ENCODE assay signal across 13 mouse cellular contexts in the genomic region with DNA sequence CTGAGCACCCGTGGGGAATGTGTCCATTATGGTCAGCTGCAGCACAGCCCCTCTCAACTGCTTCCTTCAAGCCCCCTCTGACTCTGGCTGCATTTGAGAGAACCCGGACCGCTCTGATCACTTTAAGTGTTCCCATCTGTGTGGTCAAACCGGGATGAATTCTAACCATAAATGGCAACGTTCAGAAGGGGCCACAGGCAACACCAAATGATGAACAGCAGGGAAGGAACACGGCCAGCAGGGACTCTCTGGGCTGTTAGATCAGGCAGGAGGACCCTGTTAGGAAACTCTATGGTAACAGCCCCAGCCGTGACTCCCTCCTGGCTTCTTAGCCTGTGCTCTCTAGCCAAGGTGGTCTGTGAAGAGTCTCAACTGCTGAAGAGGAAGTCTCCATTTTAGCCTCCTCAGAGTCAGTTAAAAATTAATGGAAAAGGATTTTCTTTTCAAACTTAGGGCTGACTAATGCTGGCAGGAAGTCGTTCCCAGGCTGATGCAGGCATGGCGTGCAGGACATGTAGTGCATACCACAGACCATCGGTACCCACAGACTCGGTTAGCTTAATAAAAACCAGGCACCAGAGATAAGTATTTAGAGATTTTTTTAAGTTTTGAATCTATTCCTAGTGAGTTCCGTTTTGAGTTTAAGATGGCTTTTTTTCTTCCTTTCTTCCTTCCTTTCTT. TPM values are rescaled to one million over a fixed set of nuclear protein-coding genes. Genes with fewer than 3 reads are reported as not detected.
DNase-seq lines count a peak whose midpoint lies in the region; ATAC-seq and TF ChIP-seq lines count a peak whose summit lies in the region.
"Had no signal": no experiment of that assay in that cellular context is flagged by ENCODE, and none has a peak within 500 bp of the region (broad histone marks: within the 10 kb centered on the region; RNA-seq: fewer than 3 reads in every experiment).

No protein-coding gene starts in this region.

- H3K27me3 ChIP-seq in hindbrain, embryonic 10.5 days (ENCODE audit: insufficient read depth, poor library complexity, severe bottlenecking), result no peaks in the 10 kb centered on the region
- no peaks in the 10 kb centered on the region for H3K27me3 ChIP-seq in hindbrain, embryonic 11.5 days (ENCODE audit: control insufficient read depth, insufficient read depth, low read length)
- H3K27me3 ChIP-seq in embryonic facial prominence, embryonic 11.5 days (ENCODE audit: control insufficient read depth, insufficient read depth, low read length), result no peaks in the 10 kb centered on the region
- no peaks in the 10 kb centered on the region for H3K27me3 ChIP-seq in limb, embryonic 11.5 days (ENCODE audit: control insufficient read depth, insufficient read depth, low read length)
- no peaks in the 10 kb centered on the region for H3K27me3 ChIP-seq in myocyte (ENCODE audit: control insufficient read depth, insufficient read depth, insufficient read length)
- no peaks in the 10 kb centered on the region for H3K27me3 ChIP-seq in kidney, adult 2 months (replicated peaks; ENCODE audit: control insufficient read depth, insufficient read depth, low read length)

- H3K4me3 ChIP-seq in hindbrain, embryonic 10.5 days, result no peak overlapping the region
- no peak overlapping the region for H3K4me3 ChIP-seq in hindbrain, embryonic 11.5 days (ENCODE audit: low read depth, low read length)
- no peak overlapping the region for H3K4me3 ChIP-seq in embryonic facial prominence, embryonic 11.5 days (ENCODE audit: low read depth, low read length)
- H3K4me3 ChIP-seq in limb, embryonic 11.5 days (ENCODE audit: low read depth, low read length), result no peak overlapping the region
- H3K4me3 ChIP-seq in myocyte, result no peak overlapping the region
- no peak overlapping the region for H3K4me3 ChIP-seq in kidney, adult 2 months (ENCODE audit: insufficient read depth, low read depth, low read length)

- no peak overlapping the region for H3K4me2 ChIP-seq in hindbrain, embryonic 11.5 days (replicated peaks; ENCODE audit: low read depth, low read length)
- 0 out of 2 replicates have a peak overlapping the region, but pooled peaks have one; percentile 10 for H3K4me2 ChIP-seq in embryonic facial prominence, embryonic 11.5 days (ENCODE audit: low read depth, low read length)
- H3K4me2 ChIP-seq in limb, embryonic 11.5 days (ENCODE audit: low read depth, severe bottlenecking), result no peak overlapping the region; the same call in 1 of the 2 replicates
- peak overlapping the region; percentile 37 for H3K4me2 ChIP-seq in myocyte (ENCODE audit: low read depth)

- no peak for TF ChIP-seq POLR2A in myocyte (IDR thresholded peaks at IDR 0.05; ENCODE audit: insufficient read length, low read depth)
- TF ChIP-seq POLR2A in kidney, adult 2 months (IDR thresholded peaks at IDR 0.05; ENCODE audit: low read depth, low read length), result no peak

- TF ChIP-seq CTCF in kidney, adult 2 months (conservative IDR thresholded peaks at IDR 0.05; ENCODE audit: insufficient read depth, insufficient read length, low read depth, low read length), result no peak

- H3K27ac ChIP-seq in hindbrain, embryonic 10.5 days, result peak overlapping the region; percentile 31; the same call in 1 of the 2 replicates
- H3K27ac ChIP-seq in hindbrain, embryonic 11.5 days (ENCODE audit: low read depth, low read length), result no peak overlapping the region
- peak overlapping the region; percentile 75 for H3K27ac ChIP-seq in embryonic facial prominence, embryonic 11.5 days (replicated peaks; ENCODE audit: low read depth, low read length)
- H3K27ac ChIP-seq in limb, embryonic 11.5 days (replicated peaks; ENCODE audit: low read depth, low read length), result peak overlapping the region; percentile 22; the same call in 1 of the 2 replicates
- H3K27ac ChIP-seq in kidney, adult 2 months (ENCODE audit: insufficient read depth, low read depth, low read length), result no peak overlapping the region
- H3K27ac ChIP-seq: liver, embryonic 14.5 days had no signal

- H3K36me3 ChIP-seq in hindbrain, embryonic 10.5 days, result no peaks in the 10 kb centered on the region
- H3K36me3 ChIP-seq in hindbrain, embryonic 11.5 days (ENCODE audit: control insufficient read depth, insufficient read depth, low read length), result no peaks in the 10 kb centered on the region
- no peaks in the 10 kb centered on the region for H3K36me3 ChIP-seq in embryonic facial prominence, embryonic 11.5 days (replicated peaks; ENCODE audit: control insufficient read depth, insufficient read depth, low read depth, low read length)
- no peaks in the 10 kb centered on the region for H3K36me3 ChIP-seq in limb, embryonic 11.5 days (ENCODE audit: control insufficient read depth, insufficient read depth, low read length)
- H3K36me3 ChIP-seq in myocyte (ENCODE audit: control insufficient read depth, insufficient read depth), result no peaks in the 10 kb centered on the region
- H3K36me3 ChIP-seq in kidney, adult 2 months (ENCODE audit: control insufficient read depth, insufficient read depth, low read length), result no peaks in the 10 kb centered on the region

- no peaks in the 10 kb centered on the region for H3K9me3 ChIP-seq in hindbrain, embryonic 10.5 days
- H3K9me3 ChIP-seq in hindbrain, embryonic 11.5 days (ENCODE audit: control insufficient read depth, low read length), result no peaks in the 10 kb centered on the region
- no peaks in the 10 kb centered on the region for H3K9me3 ChIP-seq in embryonic facial prominence, embryonic 11.5 days (replicated peaks; ENCODE audit: control insufficient read depth, low read length)
- H3K9me3 ChIP-seq in limb, embryonic 11.5 days (ENCODE audit: control insufficient read depth, low read length), result no peaks in the 10 kb centered on the region

- 71% methylated on average over 12 of the region's 12 CpGs for WGBS in hindbrain, embryonic 10.5 days
- 62% methylated on average over 12 of the region's 12 CpGs for WGBS in hindbrain, embryonic 11.5 days
- 33% methylated on average over 12 of the region's 12 CpGs for WGBS in embryonic facial prominence, embryonic 11.5 days
- 27% methylated on average over 12 of the region's 12 CpGs for WGBS in limb, embryonic 11.5 days
- 50% methylated on average over 12 of the region's 12 CpGs for WGBS in kidney, adult 2 months

- no peak overlapping the region for H3K9ac ChIP-seq in hindbrain, embryonic 11.5 days (ENCODE audit: low read depth, low read length)
- H3K9ac ChIP-seq in embryonic facial prominence, embryonic 11.5 days (replicated peaks; ENCODE audit: low read length), result no peak overlapping the region
- H3K9ac ChIP-seq in limb, embryonic 11.5 days (ENCODE audit: low read length), result no peak overlapping the region
- H3K9ac ChIP-seq: liver, embryonic 14.5 days had no signal

- DNase-seq in hindbrain, embryonic 10.5 days (ENCODE audit: low spot score), result no peak
- no peak for DNase-seq in hindbrain, embryonic 11.5 days (ENCODE audit: low spot score)
- peak; percentile 78 for DNase-seq in embryonic facial prominence, embryonic 11.5 days (ENCODE audit: low spot score)
- DNase-seq in limb, embryonic 11.5 days (ENCODE audit: low spot score), result peak; percentile 53
- no peak for DNase-seq in adrenal gland, postnatal 10 days
- no peak for DNase-seq in kidney, adult 2 months
- DNase-seq in cerebellum, postnatal 10 days, result no peak
- DNase-seq: layer of hippocampus, adult 9-11 months; retina, postnatal 1 day had no signal

- H3K4me1 ChIP-seq in hindbrain, embryonic 10.5 days (replicated peaks), result no peaks in the 10 kb centered on the region
- H3K4me1 ChIP-seq in hindbrain, embryonic 11.5 days (replicated peaks; ENCODE audit: control insufficient read depth, insufficient read depth, low read length), result no peaks in the 10 kb centered on the region
- H3K4me1 ChIP-seq in embryonic facial prominence, embryonic 11.5 days (ENCODE audit: control insufficient read depth, insufficient read depth, low read length), result no peaks in the 10 kb centered on the region
- peaks cover 2% of the 10 kb centered on the region; the same call in 1 of the 2 replicates for H3K4me1 ChIP-seq in limb, embryonic 11.5 days (ENCODE audit: control insufficient read depth, insufficient read depth, low read length)
- no peaks in the 10 kb centered on the region for H3K4me1 ChIP-seq in kidney, adult 2 months (ENCODE audit: control insufficient read depth, insufficient read depth, low read length)

- H3K79me2 ChIP-seq in myocyte (ENCODE audit: control insufficient read depth, insufficient read depth), result no peaks in the 10 kb centered on the region

- H3ac ChIP-seq in myocyte (ENCODE audit: control insufficient read depth, insufficient read length), result no peak overlapping the region

- ATAC-seq in hindbrain, embryonic 11.5 days (ENCODE audit: low FRiP score), result no peak
- 0 out of 2 replicates have a peak, but pooled peaks have one; percentile 60 for ATAC-seq in embryonic facial prominence, embryonic 11.5 days (replicated peaks; ENCODE audit: insufficient number of reproducible peaks, low FRiP score, low TSS enrichment, low read depth)
- 0 out of 2 replicates have a peak, but pooled peaks have one; percentile 21 for ATAC-seq in limb, embryonic 11.5 days (ENCODE audit: insufficient number of reproducible peaks, low FRiP score, low TSS enrichment, low read depth)

TF ChIP-seq in myocyte, 11 proteins besides CTCF, POLR2A, EP300 and RAD21:
- TF ChIP-seq TCF3 (IDR thresholded peaks at IDR 0.05; ENCODE audit: insufficient read length, low read depth) (no peak), POLR2AphosphoS2 (IDR thresholded peaks at IDR 0.05; ENCODE audit: insufficient read length, low read depth) (no peak), MAX (IDR thresholded peaks at IDR 0.05; ENCODE audit: low read depth) (no peak), MYOG (IDR thresholded peaks at IDR 0.05; ENCODE audit: control insufficient read depth in 1 of 3, insufficient read depth in 1 of 3, insufficient read length in 2 of 3, low read depth in 2 of 3) (no peak), SRF (IDR thresholded peaks at IDR 0.05; ENCODE audit: control insufficient read depth, insufficient read length, low read depth) (peak; percentile 31), CEBPB (IDR thresholded peaks at IDR 0.05; ENCODE audit: insufficient read depth, poor library complexity, severe bottlenecking) (no peak), E2F4 (IDR thresholded peaks at IDR 0.05; ENCODE audit: insufficient read depth) (no peak)

RNA-seq across cellular contexts. Expression of a gene that starts 27.4 kb away (rescaled TPM):
- 10.9 and 16.5 TPM in 2 replicates for polyA plus RNA-seq in hindbrain, embryonic 10.5 days (2016; fragmentation: Nextera tagmentation; extraction: Ambion mirVana)
- polyA plus RNA-seq in hindbrain, embryonic 11.5 days (2014; fragmentation: Nextera tagmentation; extraction: Ambion mirVana), result 12.6 and 13.3 TPM in 2 replicates
- 14.0 and 15.6 TPM in 2 replicates for polyA plus RNA-seq in embryonic facial prominence, embryonic 11.5 days (2014; fragmentation: Nextera tagmentation; extraction: Ambion mirVana)
- polyA plus RNA-seq in limb, embryonic 11.5 days (2014; fragmentation: Nextera tagmentation; extraction: Ambion mirVana), result 10.1 and 10.3 TPM in 2 replicates
- 63.3 TPM for polyA plus RNA-seq in myocyte (2012; fragmentation: generic; extraction: Trizol)
- total RNA-seq in adrenal gland, postnatal 10 days (2021), result 100 to 1,000 TPM; 136 to 144 TPM
- polyA plus RNA-seq in kidney, adult 2 months (2012; rRNA removed), result 23.4 and 28.7 TPM in 2 replicates
- total RNA-seq: CH12.LX; hematopoietic stem cell, adult 5-6 weeks had no signal

Comparison
In these comparisons a context has a peak if more than half of its experiments do, and no peak if none do; other contexts are left out.
1. H3K27ac ChIP-seq: peak in hindbrain, embryonic 10.5 days (single experiment), embryonic facial prominence, embryonic 11.5 days (single experiment) and limb, embryonic 11.5 days (single experiment); none in hindbrain, embryonic 11.5 days (single experiment) and kidney, adult 2 months (single experiment).
2. DNase-seq: peak in embryonic facial prominence, embryonic 11.5 days (single experiment) and limb, embryonic 11.5 days (single experiment); none in hindbrain, embryonic 10.5 days (single experiment), hindbrain, embryonic 11.5 days (single experiment), adrenal gland, postnatal 10 days (single experiment), kidney, adult 2 months (single experiment) and cerebellum, postnatal 10 days (0 of 2).
3. H3K4me2 ChIP-seq: peak in embryonic facial prominence, embryonic 11.5 days (single experiment) and myocyte (single experiment); none in hindbrain, embryonic 11.5 days (single experiment) and limb, embryonic 11.5 days (single experiment).